ENCODE assay signal across 24 mouse cellular contexts in the genomic region with DNA sequence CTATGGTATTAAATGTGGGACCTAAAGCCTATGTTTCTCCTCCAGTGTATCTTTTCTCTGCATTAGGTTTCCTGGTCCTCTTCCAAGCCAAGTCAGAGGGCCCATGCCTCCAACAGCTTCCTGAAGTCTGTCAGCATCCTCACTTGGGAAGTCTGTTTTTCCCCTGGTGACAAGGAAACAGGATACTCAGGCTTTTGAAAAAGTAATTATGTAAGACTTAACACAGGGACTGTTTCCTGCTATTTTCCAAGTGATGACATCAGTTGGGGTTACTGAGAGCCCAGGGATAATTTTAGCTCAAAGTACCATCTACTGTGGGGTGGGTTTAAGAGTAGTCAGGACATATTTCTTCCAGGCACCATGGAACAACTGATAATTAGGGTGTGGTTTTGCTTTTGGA. TPM values are rescaled to one million over a fixed set of nuclear protein-coding genes. Genes with fewer than 3 reads are reported as not detected.
A peak's percentile ranks its signal among the peaks of the same experiment; 100 is the strongest.
DNase-seq lines count a peak whose midpoint lies in the region; ATAC-seq and TF ChIP-seq lines count a peak whose summit lies in the region.
"Had no signal": no experiment of that assay in that cellular context is flagged by ENCODE, and none has a peak within 500 bp of the region (broad histone marks: within the 10 kb centered on the region; RNA-seq: fewer than 3 reads in every experiment).

No protein-coding gene starts in this region.

- H3K27me3 ChIP-seq in kidney, adult 2 months (replicated peaks; ENCODE audit: control insufficient read depth, insufficient read depth, low read length) = no peaks in the 10 kb centered on the region
- no peaks in the 10 kb centered on the region for H3K27me3 ChIP-seq in heart, embryonic 13.5 days (replicated peaks)
- H3K27me3 ChIP-seq in forebrain, embryonic 11.5 days (ENCODE audit: control insufficient read depth, insufficient read depth, low read length) = no peaks in the 10 kb centered on the region
- H3K27me3 ChIP-seq in stomach, postnatal 0 days (ENCODE audit: control insufficient read depth, insufficient read depth, low read length) = no peaks in the 10 kb centered on the region

- H3K4me3 ChIP-seq in kidney, adult 2 months (ENCODE audit: insufficient read depth, low read depth, low read length) = no peak overlapping the region
- H3K4me3 ChIP-seq in heart, embryonic 13.5 days = no peak overlapping the region
- H3K4me3 ChIP-seq in forebrain, embryonic 11.5 days (ENCODE audit: low read depth, low read length) = no peak overlapping the region
- H3K4me3 ChIP-seq in stomach, postnatal 0 days (ENCODE audit: low read depth, low read length) = no peak overlapping the region

- intact Hi-C loops in gastrocnemius, postnatal 36 days (cut with DNase I) = no loop called here

- no peak overlapping the region for H3K27ac ChIP-seq in kidney, adult 2 months (ENCODE audit: insufficient read depth, low read depth, low read length)
- peak overlapping the region; percentile 8; the same call in 1 of the 2 replicates for H3K27ac ChIP-seq in heart, embryonic 13.5 days (replicated peaks)
- H3K27ac ChIP-seq in forebrain, embryonic 11.5 days (ENCODE audit: low read depth, low read length) = no peak overlapping the region
- H3K27ac ChIP-seq in stomach, postnatal 0 days (replicated peaks) = no peak overlapping the region

- H3K36me3 ChIP-seq in kidney, adult 2 months (ENCODE audit: control insufficient read depth, insufficient read depth, low read length) = no peaks in the 10 kb centered on the region
- peaks cover 9% of the 10 kb centered on the region; the same call in 1 of the 2 replicates for H3K36me3 ChIP-seq in heart, embryonic 13.5 days
- no peaks in the 10 kb centered on the region for H3K36me3 ChIP-seq in forebrain, embryonic 11.5 days (ENCODE audit: control insufficient read depth, insufficient read depth, low read length)
- no peaks in the 10 kb centered on the region for H3K36me3 ChIP-seq in stomach, postnatal 0 days (ENCODE audit: control insufficient read depth, insufficient read depth, low read length)

- no peak for TF ChIP-seq EP300 in stomach, postnatal 0 days (optimal IDR thresholded peaks at IDR 0.05)

- peak; percentile 16 for DNase-seq in gastrocnemius, adult 18-20 months (ENCODE audit: low spot score)
- no peak for DNase-seq in gastrocnemius, postnatal 36 days
- DNase-seq in kidney, adult 2 months = peak; percentile 69
- DNase-seq in kidney, adult 18-20 months = no peak
- peak; percentile 51 for DNase-seq in kidney, postnatal 14 days
- DNase-seq in forebrain, embryonic 11.5 days (ENCODE audit: low spot score) = no peak
- no peak for DNase-seq in stomach, postnatal 0 days (ENCODE audit: low spot score)
- DNase-seq: adrenal gland, adult 2 months; cerebellum, adult 11-12 months; cerebellum, postnatal 25 days; lung, adult 2 months had no signal

- ATAC-seq in heart, embryonic 13.5 days (ENCODE audit: extremely low read depth, insufficient number of reproducible peaks, low FRiP score, low TSS enrichment) = no peak
- no peak for ATAC-seq in forebrain, embryonic 11.5 days (replicated peaks; ENCODE audit: low FRiP score)
- ATAC-seq in stomach, postnatal 0 days (ENCODE audit: low FRiP score, low TSS enrichment) = no peak
- ATAC-seq: forebrain, embryonic 16.5 days; hindbrain, embryonic 16.5 days; midbrain, embryonic 16.5 days had no signal

- TF ChIP-seq POLR2A in kidney, adult 2 months (IDR thresholded peaks at IDR 0.05; ENCODE audit: low read depth, low read length) = no peak

- H3K4me1 ChIP-seq in kidney, adult 2 months (ENCODE audit: control insufficient read depth, insufficient read depth, low read length) = no peaks in the 10 kb centered on the region
- H3K4me1 ChIP-seq in heart, embryonic 13.5 days = peaks cover 25% of the 10 kb centered on the region
- H3K4me1 ChIP-seq in forebrain, embryonic 11.5 days (replicated peaks; ENCODE audit: control insufficient read depth, insufficient read depth, low read length) = no peaks in the 10 kb centered on the region
- H3K4me1 ChIP-seq in stomach, postnatal 0 days (replicated peaks; ENCODE audit: control insufficient read depth, insufficient read depth) = no peaks in the 10 kb centered on the region

- no peak overlapping the region for H3K4me2 ChIP-seq in heart, embryonic 13.5 days
- H3K4me2 ChIP-seq in forebrain, embryonic 11.5 days (ENCODE audit: low read depth, low read length, severe bottlenecking) = no peak overlapping the region
- H3K4me2 ChIP-seq in stomach, postnatal 0 days (replicated peaks; ENCODE audit: low read depth) = no peak overlapping the region

- no peaks in the 10 kb centered on the region for H3K9me3 ChIP-seq in heart, embryonic 13.5 days
- H3K9me3 ChIP-seq in forebrain, embryonic 11.5 days (ENCODE audit: control insufficient read depth, low read length) = no peaks in the 10 kb centered on the region
- no peaks in the 10 kb centered on the region for H3K9me3 ChIP-seq in stomach, postnatal 0 days (ENCODE audit: control insufficient read depth, low read length)

- no peak overlapping the region for H3K9ac ChIP-seq in heart, embryonic 13.5 days
- no peak overlapping the region for H3K9ac ChIP-seq in forebrain, embryonic 11.5 days (ENCODE audit: low read length)
- no peak overlapping the region for H3K9ac ChIP-seq in stomach, postnatal 0 days (ENCODE audit: low read length)

- no peak for TF ChIP-seq CTCF in kidney, adult 2 months (conservative IDR thresholded peaks at IDR 0.05; ENCODE audit: insufficient read depth, insufficient read length, low read depth, low read length)
- no peak for TF ChIP-seq CTCF in stomach, postnatal 0 days (IDR thresholded peaks at IDR 0.05; ENCODE audit: low read depth)

RNA-seq across cellular contexts. Expression of a gene that starts 5.8 kb away (rescaled TPM):
- total RNA-seq in gastrocnemius, adult 18-20 months (2021) = 10 to 100 TPM; 12.6 to 24.8 TPM
- 10 to 100 TPM; 17.8 to 22.3 TPM for total RNA-seq in gastrocnemius, postnatal 36 days (2021)
- 7.2 and 10.5 TPM in 2 replicates for polyA plus RNA-seq in kidney, adult 2 months (2012; rRNA removed)
- 83.0 and 85.6 TPM in 2 replicates for polyA plus RNA-seq in heart, embryonic 13.5 days (2015; fragmentation: Nextera tagmentation; extraction: Ambion mirVana)
- 24.2 and 31.9 TPM in 2 replicates for polyA plus RNA-seq in forebrain, embryonic 11.5 days (2014; fragmentation: Nextera tagmentation; extraction: Ambion mirVana)
- polyA plus RNA-seq in stomach, postnatal 0 days (2015; fragmentation: Nextera tagmentation; extraction: Ambion mirVana) = 67.2 and 69.7 TPM in 2 replicates

RNA-seq across cellular contexts. Expression of a gene that starts 16.0 kb away (rescaled TPM):
- not detected for total RNA-seq in gastrocnemius, adult 18-20 months (2021)
- not detected for total RNA-seq in gastrocnemius, postnatal 36 days (2021)
- polyA plus RNA-seq in kidney, adult 2 months (2012; rRNA removed) = not detected in 2 replicates
- polyA plus RNA-seq in heart, embryonic 13.5 days (2015; fragmentation: Nextera tagmentation; extraction: Ambion mirVana) = not detected in 2 replicates
- not detected in 2 replicates for polyA plus RNA-seq in forebrain, embryonic 11.5 days (2014; fragmentation: Nextera tagmentation; extraction: Ambion mirVana)
- polyA plus RNA-seq in stomach, postnatal 0 days (2015; fragmentation: Nextera tagmentation; extraction: Ambion mirVana) = 0.13 and 0.17 TPM in 2 replicates
- total RNA-seq: adrenal gland, adult 2 months; heart, postnatal 10 days; layer of hippocampus, postnatal 14 days; left cerebral cortex, postnatal 36 days; megakaryocyte-erythroid progenitor cell, adult 5-6 weeks had no signal
- polyA plus RNA-seq: adrenal gland, adult 2 months; brain, embryonic 14.5 days; embryonic facial prominence, embryonic 11.5 days; forebrain, embryonic 16.5 days; hindbrain, embryonic 16.5 days; large intestine, adult 2 months; liver, adult 2 months; lung, adult 2 months; midbrain, embryonic 16.5 days; small intestine, adult 2 months had no signal

RNA-seq across cellular contexts. Expression of a gene that starts 20.8 kb away (rescaled TPM):
- total RNA-seq in gastrocnemius, adult 18-20 months (2021) = under 1 TPM; 0.25 to 0.38 TPM
- under 1 TPM; 0.32 to 0.46 TPM for total RNA-seq in gastrocnemius, postnatal 36 days (2021)
- 30.0 and 37.3 TPM in 2 replicates for polyA plus RNA-seq in kidney, adult 2 months (2012; rRNA removed)
- 5.1 and 5.5 TPM in 2 replicates for polyA plus RNA-seq in heart, embryonic 13.5 days (2015; fragmentation: Nextera tagmentation; extraction: Ambion mirVana)
- 0.40 and 0.72 TPM in 2 replicates for polyA plus RNA-seq in forebrain, embryonic 11.5 days (2014; fragmentation: Nextera tagmentation; extraction: Ambion mirVana)
- polyA plus RNA-seq in stomach, postnatal 0 days (2015; fragmentation: Nextera tagmentation; extraction: Ambion mirVana) = 1.8 and 2.0 TPM in 2 replicates
- total RNA-seq: left cerebral cortex, postnatal 36 days; megakaryocyte-erythroid progenitor cell, adult 5-6 weeks had no signal

Comparison
In these comparisons a context has a peak if more than half of its experiments do, and no peak if none do; other contexts are left out.
1. DNase-seq: peak in gastrocnemius, adult 18-20 months (single experiment), kidney, adult 2 months (single experiment) and kidney, postnatal 14 days (single experiment); none in gastrocnemius, postnatal 36 days (0 of 2), kidney, adult 18-20 months (single experiment), forebrain, embryonic 11.5 days (single experiment) and stomach, postnatal 0 days (single experiment).